Mouse (Mus musculus): Measurements from ENCODE around the gene Morf4l1. TPM values are rescaled to one million over a fixed set of nuclear protein-coding genes. Genes with fewer than 3 reads are reported as not detected.
"Not testable (repeated sequence)": the region's sequence is repeated elsewhere in the genome, so short reads cannot be mapped to it uniquely, and the experiment has no call there.

Gene Morf4l1
- total RNA-seq, 2 experiments from 2014 or later, result 325 to 333 TPM

- peak; percentile 93 for DNase-seq
Observed at GRCm38 (mm10) chr9:90113651-90114566, 665 bp downstream of the Morf4l1 start.

- DNase-seq, result no peak
Observed at GRCm38 (mm10) chr9:90113151-90113550, 1.4 kb downstream of the Morf4l1 start.

DNA sequence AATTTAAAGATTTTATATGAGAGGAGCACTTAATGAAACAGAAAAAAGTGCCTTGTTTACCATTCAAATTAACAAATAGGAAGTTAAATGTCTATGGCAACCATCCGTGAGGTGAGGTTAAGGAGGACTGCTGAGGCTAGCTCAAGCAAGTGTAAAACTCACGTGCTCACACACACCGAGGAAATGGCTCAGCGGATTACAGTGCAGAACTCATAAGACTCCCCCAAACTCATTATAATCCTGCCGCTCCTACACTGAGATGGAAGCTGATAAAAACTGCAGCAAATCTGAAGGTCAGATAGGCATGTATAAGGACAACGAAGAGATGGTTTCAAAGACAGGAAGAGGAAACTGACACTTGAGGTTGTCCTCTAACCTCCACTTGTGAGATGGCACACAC is 5.2 kb downstream of the Morf4l1 start:
- DNase-seq, result no peak

- DNase-seq, result no peak
Observed at GRCm38 (mm10) chr9:90108272-90108671, 6.3 kb downstream of the Morf4l1 start.

DNA sequence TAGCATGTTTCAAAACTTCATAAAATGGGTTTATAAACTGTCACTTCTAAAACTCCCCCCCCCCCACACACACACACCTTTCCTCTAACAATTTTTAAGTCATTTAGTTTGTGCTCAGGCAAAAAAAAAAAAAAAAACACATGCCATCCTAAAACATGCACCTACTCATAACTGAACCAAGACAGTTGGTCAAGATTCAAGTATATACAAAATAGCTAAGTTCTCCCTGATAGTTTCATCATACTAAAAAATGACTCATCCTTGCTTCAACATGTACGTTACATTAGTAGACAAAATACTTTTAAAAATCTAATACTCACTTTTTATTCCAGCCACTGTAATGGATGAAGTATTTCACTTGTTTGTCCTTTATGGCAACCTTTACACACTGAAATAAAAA is 7.7 kb downstream of the Morf4l1 start:
- no peak for DNase-seq

DNA sequence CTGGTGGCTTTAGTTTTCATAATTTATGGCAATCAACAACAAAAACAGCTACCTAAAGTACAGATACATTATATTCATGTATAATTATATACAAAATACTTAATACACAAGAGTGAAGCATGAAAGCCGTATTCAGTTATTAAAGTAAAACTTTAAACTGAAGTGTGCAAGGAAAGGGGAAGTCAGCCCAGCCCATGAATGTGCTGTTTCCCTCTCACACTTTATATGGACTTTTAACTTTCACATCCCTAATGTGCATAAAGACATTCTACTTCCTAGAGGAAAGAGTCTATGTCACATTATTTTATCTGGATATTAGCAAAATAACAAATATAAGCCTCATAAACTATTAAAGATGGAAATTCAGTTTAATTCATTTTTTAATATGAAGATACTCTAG is 9.1 kb downstream of the Morf4l1 start:
- DNase-seq, result no peak

GRCm38 (mm10) chr9:90100760-90101159 is 13.8 kb downstream of the Morf4l1 start:
- DNase-seq, result no peak

DNA sequence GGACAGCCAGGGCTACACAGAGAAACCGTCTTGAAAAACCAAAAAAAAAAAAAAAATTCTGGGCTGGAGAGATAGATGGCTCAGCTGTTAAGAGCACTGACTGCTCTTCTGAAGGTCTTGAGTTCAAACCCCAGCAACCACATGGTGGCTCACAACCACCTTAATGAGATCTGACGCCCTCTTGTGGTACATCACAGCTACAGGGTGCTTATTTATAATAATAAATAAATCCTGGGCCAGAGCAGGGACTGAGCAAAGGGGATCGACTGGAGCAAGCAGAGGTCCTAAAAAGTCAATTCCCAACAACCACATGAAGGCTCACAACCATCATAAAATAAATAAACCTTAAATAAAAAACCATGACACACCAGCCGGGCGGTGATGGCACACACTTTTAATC is 15.6 kb downstream of the Morf4l1 start:
- DNase-seq, result no peak

GRCm38 (mm10) chr9:90089339-90090104 is 25.1 kb downstream of the Morf4l1 start:
- DNase-seq, result no peak

DNA sequence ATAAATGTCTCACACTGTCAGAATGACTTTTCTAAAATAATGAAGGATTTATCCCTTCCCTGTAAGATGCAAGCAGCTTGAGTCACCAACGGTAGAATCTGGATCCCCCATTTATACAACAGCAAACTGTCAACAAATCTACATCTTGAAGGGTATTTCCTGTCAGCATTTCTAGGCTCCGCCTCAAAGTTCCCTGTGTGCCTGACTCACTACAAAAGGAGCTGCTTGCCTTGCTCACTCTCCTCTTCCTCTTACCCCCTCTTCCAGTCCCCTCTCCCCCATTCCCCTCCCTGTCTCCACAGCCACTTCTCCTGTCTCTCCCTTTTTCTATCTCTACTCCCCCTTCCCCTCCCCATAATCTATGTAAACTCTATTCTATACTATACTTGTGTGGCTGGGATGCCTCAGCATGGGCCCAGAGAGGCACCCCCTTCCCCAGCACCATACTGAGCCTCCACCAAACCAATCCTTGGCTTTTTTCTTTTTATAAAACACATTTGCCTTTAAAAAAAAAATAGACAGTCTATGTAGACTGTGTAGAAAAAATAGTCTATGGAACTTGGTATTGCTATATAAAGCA is 26.6 kb downstream of the Morf4l1 start:
- no peak for DNase-seq

GRCm38 (mm10) chr9:90084766-90085468 is 29.7 kb downstream of the Morf4l1 start:
- no peak for DNase-seq

GRCm38 (mm10) chr9:90084152-90084551 is 30.4 kb downstream of the Morf4l1 start:
- no peak for DNase-seq

GRCm38 (mm10) chr9:90082992-90083391 is 31.6 kb downstream of the Morf4l1 start:
- no peak for DNase-seq

DNA sequence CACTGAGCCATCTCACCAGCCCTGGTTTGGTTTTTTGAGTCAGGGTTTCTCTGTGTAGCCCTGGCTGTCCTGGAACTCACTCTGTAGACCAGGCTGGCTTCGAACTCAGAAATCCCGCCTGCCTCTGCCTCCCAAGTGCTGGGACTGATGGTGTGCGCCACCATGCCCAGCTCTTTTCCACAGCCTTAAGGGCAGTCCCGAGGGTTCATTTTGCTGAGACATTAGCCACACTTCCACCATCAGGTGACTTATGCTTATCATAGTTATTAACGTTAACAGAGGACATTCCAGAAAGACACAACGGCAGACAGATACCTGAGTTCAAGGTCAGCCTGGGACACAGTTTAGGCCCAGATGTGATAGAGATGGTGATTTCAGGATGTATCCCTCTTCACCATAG is 32.6 kb downstream of the Morf4l1 start:
- not testable (repeated sequence) for DNase-seq

DNA sequence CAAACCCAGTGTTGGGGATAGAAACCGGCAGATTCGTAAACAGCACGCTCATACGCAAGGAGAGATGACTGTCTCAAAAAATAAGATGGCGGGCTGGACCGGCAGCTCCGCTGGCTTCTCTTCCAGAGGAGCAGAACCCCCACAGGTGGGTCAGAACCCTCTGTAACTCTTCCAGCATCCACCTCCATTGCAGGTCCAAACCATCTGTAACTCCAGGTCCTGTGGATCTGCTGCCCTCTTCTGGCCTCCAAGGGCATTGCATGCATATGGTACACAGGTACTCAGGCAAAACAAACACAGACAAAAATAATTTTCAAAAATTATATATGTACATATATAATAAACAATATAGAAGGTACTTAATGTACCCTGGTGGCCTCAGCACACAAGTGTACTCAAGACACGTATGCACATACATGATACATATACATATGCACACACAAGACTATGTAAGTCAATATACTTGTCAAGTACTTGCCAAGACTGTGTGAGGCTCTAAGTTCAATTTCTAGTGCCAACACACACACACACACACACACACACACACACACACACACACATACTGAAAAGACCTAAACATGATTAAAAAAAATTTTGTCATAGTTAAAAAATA is 37.6 kb downstream of the Morf4l1 start:
- DNase-seq, result peak; percentile 80

DNA sequence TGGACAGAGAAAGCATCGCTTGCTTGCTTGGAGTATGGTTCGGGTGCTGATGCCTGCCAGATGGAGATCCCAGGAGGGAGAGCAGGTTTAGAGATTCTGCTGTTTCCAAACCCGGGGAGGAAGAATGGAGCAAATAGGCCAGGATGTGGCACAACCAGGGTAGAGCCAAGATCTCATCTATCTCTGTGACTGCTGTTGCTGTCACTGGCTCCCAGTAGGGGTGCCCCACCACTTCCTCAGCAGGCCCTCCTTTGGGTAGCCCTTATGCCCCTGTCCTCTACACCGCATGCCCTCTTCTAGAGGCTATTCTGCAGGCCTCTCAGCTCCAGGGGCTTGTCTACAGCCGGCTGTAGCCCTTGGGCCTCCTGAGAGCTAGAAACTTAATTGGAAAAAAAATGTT is 38.4 kb downstream of the Morf4l1 start:
- no peak for DNase-seq

- DNase-seq, result no peak
Observed at GRCm38 (mm10) chr9:90075336-90075735, 39.2 kb downstream of the Morf4l1 start.

- no peak for DNase-seq
Observed at GRCm38 (mm10) chr9:90070174-90070573, 44.4 kb downstream of the Morf4l1 start.

DNA sequence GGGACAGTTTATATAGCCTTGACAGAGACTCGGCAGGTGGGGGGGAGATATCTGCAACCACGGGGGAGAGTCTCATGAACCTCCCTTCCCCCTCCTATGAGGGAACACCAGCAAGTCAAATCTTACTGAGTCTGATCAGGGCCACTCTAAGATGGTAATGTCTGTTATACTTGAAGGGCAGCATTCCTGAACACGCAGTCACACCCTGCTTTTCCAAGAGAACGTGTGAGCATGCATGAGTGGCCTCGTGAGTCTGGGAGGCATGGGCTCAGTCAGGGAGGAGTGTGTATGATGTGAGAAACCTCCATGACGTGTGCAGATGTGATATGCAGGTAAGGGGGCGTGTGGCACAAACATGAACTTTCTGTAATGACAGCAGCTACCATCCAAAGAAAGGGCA is 45.1 kb downstream of the Morf4l1 start:
- no peak for DNase-seq

DNA sequence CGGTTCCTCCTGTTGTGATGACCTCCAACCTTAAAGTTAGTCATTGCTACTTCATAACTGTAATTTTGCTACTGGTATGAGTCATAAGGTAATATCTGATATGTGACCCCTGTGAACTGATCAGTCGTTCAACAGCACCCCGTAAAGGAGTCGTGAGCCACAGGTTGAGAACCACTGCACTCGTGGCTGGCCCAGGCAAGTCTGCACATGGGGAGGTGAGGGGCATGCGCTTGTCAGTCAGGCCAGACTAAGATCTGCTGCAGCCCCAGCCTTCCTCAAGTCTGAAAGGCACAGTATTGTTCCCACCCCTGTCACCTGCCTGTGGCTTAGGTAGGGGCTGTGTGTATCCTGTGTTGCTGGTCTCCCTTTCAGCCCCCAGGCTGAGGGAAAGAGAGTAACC is 45.8 kb downstream of the Morf4l1 start:
- DNase-seq, result no peak

DNA sequence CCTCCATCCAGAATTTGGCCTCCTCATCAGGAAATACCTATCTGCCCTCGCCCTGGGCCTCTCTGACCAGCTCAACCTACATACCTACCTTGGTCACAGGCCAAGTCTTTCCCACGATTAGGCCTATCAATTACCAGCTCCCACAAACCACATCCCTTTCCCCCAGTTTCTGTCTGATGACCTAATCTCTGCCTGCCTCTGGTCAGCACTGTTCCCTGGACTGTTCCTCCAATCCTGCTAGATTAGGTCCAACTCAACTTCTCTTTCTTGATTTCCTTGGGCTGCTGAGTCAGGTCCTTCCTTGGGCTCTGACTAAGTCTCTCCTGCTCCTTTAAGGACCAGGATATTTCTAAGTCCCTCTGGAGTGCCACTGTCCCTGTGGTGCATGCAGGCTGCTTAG is 47.2 kb downstream of the Morf4l1 start:
- no peak for DNase-seq

DNA sequence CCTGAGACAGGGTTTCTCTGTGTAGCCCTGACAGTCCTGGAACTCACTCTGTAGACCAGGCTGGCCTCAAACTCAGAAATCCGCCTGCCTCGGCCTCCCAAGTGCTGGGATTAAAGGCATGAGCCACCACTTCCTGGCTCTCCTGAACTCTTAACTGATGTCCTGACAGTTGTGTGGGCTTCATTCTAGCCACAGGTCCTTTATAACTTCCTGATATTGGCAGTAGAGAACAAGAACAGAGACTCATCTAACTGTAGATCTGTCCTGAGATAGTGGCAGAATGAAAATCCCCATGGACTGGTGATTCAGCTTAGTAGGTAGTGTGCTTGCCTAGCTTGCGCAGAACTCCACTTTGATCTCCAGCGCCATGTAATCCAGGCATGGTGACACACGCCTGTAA is 53.6 kb downstream of the Morf4l1 start:
- not testable (repeated sequence) for DNase-seq
